18 mouse cellular contexts compared by ENCODE assay signal in the genomic region with DNA sequence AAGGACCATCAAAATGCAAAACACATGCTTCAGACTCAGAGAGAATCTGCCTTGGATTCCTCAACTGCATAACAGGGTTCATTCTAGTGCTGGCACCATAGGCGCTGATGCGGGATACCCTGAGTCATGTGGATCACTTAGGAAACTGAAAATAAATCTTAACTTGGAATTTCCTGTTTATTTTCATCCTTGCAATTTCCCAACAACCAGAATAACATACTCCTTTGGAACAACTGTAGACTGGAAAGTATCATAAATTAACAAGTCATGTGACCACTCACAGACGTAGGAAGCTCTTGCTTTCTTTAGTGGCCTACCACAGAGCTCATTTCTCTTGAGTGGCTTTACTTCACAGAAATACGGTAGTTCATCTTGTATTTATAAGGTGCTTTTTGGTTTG. TPM values are rescaled to one million over a fixed set of nuclear protein-coding genes. Genes with fewer than 3 reads are reported as not detected.
DNase-seq lines count a peak whose midpoint lies in the region; ATAC-seq and TF ChIP-seq lines count a peak whose summit lies in the region.
"Had no signal": no experiment of that assay in that cellular context is flagged by ENCODE, and none has a peak within 500 bp of the region (broad histone marks: within the 10 kb centered on the region; RNA-seq: fewer than 3 reads in every experiment).

No protein-coding gene starts in this region.

- no peak for TF ChIP-seq EP300 in heart, adult 2 months (IDR thresholded peaks at IDR 0.05; ENCODE audit: insufficient read depth, low read depth, low read length)

- no peaks in the 10 kb centered on the region for H3K36me3 ChIP-seq in heart, adult 2 months (ENCODE audit: control insufficient read depth, insufficient read depth, low read length)
- H3K36me3 ChIP-seq in lung, embryonic 16.5 days (ENCODE audit: control insufficient read depth, insufficient read depth, low read length), result no peaks in the 10 kb centered on the region
- H3K36me3 ChIP-seq in small intestine, adult 2 months (ENCODE audit: control insufficient read depth, insufficient read depth, low read length), result no peaks in the 10 kb centered on the region
- H3K36me3 ChIP-seq: embryonic facial prominence, embryonic 13.5 days; heart, embryonic 12.5 days; hindbrain, embryonic 15.5 days; liver, embryonic 12.5 days; midbrain, embryonic 13.5 days had no signal

- TF ChIP-seq POLR2A in heart, adult 2 months (IDR thresholded peaks at IDR 0.05; ENCODE audit: insufficient read depth, low read depth, low read length), result no peak
- no peak for TF ChIP-seq POLR2A in lung, adult 2 months (IDR thresholded peaks at IDR 0.05; ENCODE audit: borderline replicate concordance, extremely low read depth, low read depth, low read length)
- no peak for TF ChIP-seq POLR2A in small intestine, adult 2 months (IDR thresholded peaks at IDR 0.05; ENCODE audit: low read depth, low read length)

- no peak overlapping the region for H3K9ac ChIP-seq in heart, adult 2 months (ENCODE audit: low read depth, low read length)
- no peak overlapping the region for H3K9ac ChIP-seq in lung, embryonic 16.5 days (ENCODE audit: low read length)
- H3K9ac ChIP-seq: embryonic facial prominence, embryonic 13.5 days; heart, embryonic 12.5 days; hindbrain, embryonic 15.5 days; liver, embryonic 12.5 days; midbrain, embryonic 13.5 days had no signal

- no peaks in the 10 kb centered on the region for H3K27me3 ChIP-seq in heart, adult 2 months (ENCODE audit: control insufficient read depth, insufficient read depth, low read length)
- H3K27me3 ChIP-seq in lung, embryonic 16.5 days (ENCODE audit: control insufficient read depth, insufficient read depth, low read depth, low read length), result no peaks in the 10 kb centered on the region
- no peaks in the 10 kb centered on the region for H3K27me3 ChIP-seq in small intestine, adult 2 months (ENCODE audit: control insufficient read depth, insufficient read depth, low read length)
- H3K27me3 ChIP-seq: CH12.LX; embryonic facial prominence, embryonic 13.5 days; heart, embryonic 12.5 days; hindbrain, embryonic 15.5 days; liver, embryonic 12.5 days had no signal

- no peak for TF ChIP-seq CTCF in heart, adult 2 months (IDR thresholded peaks at IDR 0.05)
- no peak for TF ChIP-seq CTCF in lung, adult 2 months (IDR thresholded peaks at IDR 0.05; ENCODE audit: insufficient read depth, low read length)
- TF ChIP-seq CTCF in small intestine, adult 2 months (IDR thresholded peaks at IDR 0.05; ENCODE audit: extremely low read depth, insufficient read length, insufficient replicate concordance, low read depth, low read length), result no peak

- H3K27ac ChIP-seq in heart, adult 2 months, result no peak overlapping the region
- no peak overlapping the region for H3K27ac ChIP-seq in lung, embryonic 16.5 days (ENCODE audit: low read length)
- peak overlapping the region; percentile 53; the same call in 1 of the 2 replicates for H3K27ac ChIP-seq in small intestine, adult 2 months (ENCODE audit: insufficient read depth, low read depth, low read length)
- H3K27ac ChIP-seq: embryonic facial prominence, embryonic 13.5 days; hindbrain, embryonic 15.5 days; liver, embryonic 12.5 days; midbrain, embryonic 13.5 days had no signal

- H3K4me2 ChIP-seq in lung, embryonic 16.5 days (ENCODE audit: low read depth, low read length), result no peak overlapping the region
- H3K4me2 ChIP-seq: embryonic facial prominence, embryonic 13.5 days; heart, embryonic 12.5 days; hindbrain, embryonic 15.5 days; liver, embryonic 12.5 days; midbrain, embryonic 13.5 days had no signal

- H3K4me1 ChIP-seq in heart, adult 2 months (ENCODE audit: control insufficient read depth, insufficient read depth, low read length), result no peaks in the 10 kb centered on the region; the same call in 1 of the 2 replicates
- peaks cover 13% of the 10 kb centered on the region for H3K4me1 ChIP-seq in lung, embryonic 16.5 days (replicated peaks; ENCODE audit: control insufficient read depth, insufficient read depth, low read length)
- H3K4me1 ChIP-seq in lung, adult 2 months (ENCODE audit: control insufficient read depth, insufficient read depth, low read length), result peaks cover 3% of the 10 kb centered on the region; the same call in 1 of the 2 replicates
- no peaks in the 10 kb centered on the region for H3K4me1 ChIP-seq in small intestine, adult 2 months (ENCODE audit: control insufficient read depth, insufficient read depth, insufficient read length, low read length)
- H3K4me1 ChIP-seq: hindbrain, embryonic 15.5 days; liver, embryonic 12.5 days had no signal

- peak; percentile 76 for ATAC-seq in lung, embryonic 16.5 days (ENCODE audit: low read depth)
- ATAC-seq: liver, embryonic 12.5 days; midbrain, embryonic 13.5 days had no signal

- no peaks in the 10 kb centered on the region for H3K79me2 ChIP-seq in heart, adult 2 months (replicated peaks; ENCODE audit: control insufficient read depth, insufficient read depth, low read length)

- no peak overlapping the region for H3K4me3 ChIP-seq in heart, adult 2 months
- H3K4me3 ChIP-seq in lung, embryonic 16.5 days (ENCODE audit: low read length), result no peak overlapping the region
- H3K4me3 ChIP-seq in lung, adult 2 months (replicated peaks; ENCODE audit: extremely low read depth, low read depth, low read length), result no peak overlapping the region
- no peak overlapping the region for H3K4me3 ChIP-seq in small intestine, adult 2 months (ENCODE audit: low read depth, low read length)
- H3K4me3 ChIP-seq: embryonic facial prominence, embryonic 13.5 days; heart, embryonic 12.5 days; hindbrain, embryonic 15.5 days; liver, embryonic 12.5 days; midbrain, embryonic 13.5 days had no signal

- WGBS in heart, adult 2 months, result 81% methylated on average over 4 of the region's 4 CpGs
- 48% methylated on average over 4 of the region's 4 CpGs for WGBS in lung, embryonic 16.5 days
- WGBS in lung, adult 2 months, result 42% methylated on average over 4 of the region's 4 CpGs
- 84% methylated on average over 4 of the region's 4 CpGs for WGBS in small intestine, adult 2 months

- H3K9me3 ChIP-seq in lung, embryonic 16.5 days (ENCODE audit: control insufficient read depth, low read length), result no peaks in the 10 kb centered on the region
- H3K9me3 ChIP-seq: embryonic facial prominence, embryonic 13.5 days; heart, embryonic 12.5 days; hindbrain, embryonic 15.5 days; liver, embryonic 12.5 days; midbrain, embryonic 13.5 days had no signal

- DNase-seq in heart, adult 11 months, result peak; percentile 70
- no peak for DNase-seq in heart, adult 2 months
- DNase-seq in lung, adult 2 months, result no peak
- DNase-seq in kidney, postnatal 14 days, result peak; percentile 49
- no peak for DNase-seq in adrenal gland, adult 18-20 months (ENCODE audit: low spot score in 2 of 2)
- no peak for DNase-seq in right cerebral cortex, postnatal 14 days
- DNase-seq: adrenal gland, postnatal 14 days; cerebellum, adult 11-12 months; gastrocnemius, postnatal 10 days had no signal

- intact Hi-C loops in heart, adult 2 months (cut with DNase I), result no loop called here

RNA-seq across cellular contexts. Expression of gene Pla2r1, which starts 7.0 kb away (rescaled TPM):
- total RNA-seq in heart, adult 2 months (2021), result 1 to 10 TPM; 1.7 to 1.9 TPM
- 1.4 and 2.4 TPM in 2 replicates for polyA plus RNA-seq in heart, adult 2 months (2012; rRNA removed)
- polyA plus RNA-seq in lung, embryonic 16.5 days (2015; fragmentation: Nextera tagmentation; extraction: Ambion mirVana), result 4.2 and 4.3 TPM in 2 replicates
- 9.3 and 14.1 TPM in 2 replicates for polyA plus RNA-seq in lung, adult 2 months (2012; rRNA removed)
- polyA plus RNA-seq in small intestine, adult 2 months (2012; rRNA removed), result 0.80 and 0.85 TPM in 2 replicates
- 1 to 10 TPM; 3.2 to 4.3 TPM for total RNA-seq in adrenal gland, adult 18-20 months (2021)
- total RNA-seq: CH12.LX; neutrophil, adult 5-6 weeks had no signal

Comparison
In these comparisons a context has a peak if more than half of its experiments do, and no peak if none do; other contexts are left out.
1. DNase-seq: peak in heart, adult 11 months (single experiment) and kidney, postnatal 14 days (single experiment); none in heart, adult 2 months (0 of 2), lung, adult 2 months (single experiment), adrenal gland, adult 18-20 months (0 of 2) and right cerebral cortex, postnatal 14 days (single experiment).